Mouse (Mus musculus) ES-Bruce4 (cell line): ENCODE measurements at regions not wholly inside any gene's neighbourhood (a gene's known extent, or its start where the extent isn't known, plus 50 kb on each side); places are given as distances from the start of the nearest gene placed in this dataset.

Experiments used
- H3K27ac ChIP-seq: 2 replicates; pipeline ENCODE4 v1.5.1; 2012; ENCODE audit warnings: low read length, inconsistent platforms; ENCODE audit not compliant: insufficient read depth
- H3K27me3 ChIP-seq: 2 replicates; pipeline ENCODE4 v1.6.1; 2012; ENCODE audit warnings: mild to moderate bottlenecking, low read length, inconsistent platforms; ENCODE audit not compliant: control insufficient read depth, poor library complexity, insufficient read depth, severe bottlenecking
- H3K36me3 ChIP-seq: 2 replicates; pipeline ENCODE4 v1.6.1; 2012; ENCODE audit warnings: inconsistent platforms, mild to moderate bottlenecking, low read length, moderate library complexity; ENCODE audit not compliant: control insufficient read depth, poor library complexity, insufficient read depth, severe bottlenecking
- H3K4me1 ChIP-seq: one replicate; pipeline ENCODE4 v1.8.1; 2011; ENCODE audit warnings: low read length; ENCODE audit not compliant: control insufficient read depth, insufficient read depth
- H3K4me3 ChIP-seq: 2 replicates; pipeline ENCODE4 v1.5.1; 2011; ENCODE audit warnings: low read depth, mild to moderate bottlenecking, low read length
- H3K9ac ChIP-seq: 2 replicates; pipeline ENCODE4 v1.6.1; 2012; ENCODE audit warnings: low read depth, mild to moderate bottlenecking, inconsistent platforms; ENCODE audit not compliant: poor library complexity, severe bottlenecking
- H3K9me3 ChIP-seq: replicated peaks from 2 replicates; pipeline ENCODE4 v1.6.1; 2012; ENCODE audit warnings: mild to moderate bottlenecking, low read length, inconsistent platforms; ENCODE audit not compliant: control insufficient read depth, poor library complexity, insufficient read depth, severe bottlenecking
- CTCF ChIP-seq: IDR thresholded peaks from one replicate; pipeline ENCODE4 v1.8.1; 2011; ENCODE audit warnings: low read depth, low read length
- EP300 ChIP-seq: IDR thresholded peaks from 2 replicates; pipeline ENCODE4 v1.6.1; 2011; ENCODE audit warnings: low read depth, low read length; ENCODE audit not compliant: insufficient read depth
- POLR2A ChIP-seq: IDR thresholded peaks from one replicate; pipeline ENCODE4 v1.8.1; 2011; ENCODE audit warnings: low read length; ENCODE audit not compliant: insufficient read depth

- no peak for TF ChIP-seq EP300
- TF ChIP-seq CTCF = no peak
- TF ChIP-seq POLR2A = no peak
Observed at GRCm38 (mm10) chr11:32126786-32127185, 73.3 kb downstream of the Il9r start.

DNA sequence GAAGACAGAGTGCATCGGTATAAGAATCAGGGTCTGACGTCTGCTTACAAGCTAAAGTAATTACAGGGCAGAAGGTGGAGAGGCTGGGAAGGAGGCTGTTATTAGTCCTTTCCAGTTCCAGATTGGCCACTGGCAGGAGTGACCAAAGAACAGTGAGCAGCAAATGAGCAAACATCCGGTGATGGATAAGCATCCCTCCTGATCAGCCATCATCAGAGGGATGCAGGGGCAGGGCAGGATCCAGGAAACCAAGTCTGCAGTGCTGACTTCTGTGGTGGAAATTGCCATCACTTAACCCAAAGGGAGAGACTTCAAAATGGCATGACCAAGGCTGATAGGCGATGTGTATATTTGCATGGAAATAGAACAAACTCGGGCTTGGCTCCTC is 73.8 kb downstream of the Il9r start:
- H3K27me3 ChIP-seq = no peaks in the 10 kb centered on the region
- TF ChIP-seq CTCF (no peak), EP300 (no peak), POLR2A (no peak)
- H3K9ac ChIP-seq = no peak overlapping the region
- no peaks in the 10 kb centered on the region for H3K36me3 ChIP-seq
- no peaks in the 10 kb centered on the region for H3K4me1 ChIP-seq
- H3K4me3 ChIP-seq = no peak overlapping the region
- H3K9me3 ChIP-seq = no peaks in the 10 kb centered on the region
- H3K27ac ChIP-seq = no peak overlapping the region

More at GRCm38 (mm10) chr11:32126786-32127185, 73.3 kb downstream of the Il9r start:
- no peaks in the 10 kb centered on the region for H3K36me3 ChIP-seq
- no peaks in the 10 kb centered on the region for H3K27me3 ChIP-seq
- H3K27ac ChIP-seq = no peak overlapping the region
- no peak overlapping the region for H3K9ac ChIP-seq
- no peaks in the 10 kb centered on the region for H3K4me1 ChIP-seq
- H3K4me3 ChIP-seq = no peak overlapping the region
- H3K9me3 ChIP-seq = no peaks in the 10 kb centered on the region

DNA sequence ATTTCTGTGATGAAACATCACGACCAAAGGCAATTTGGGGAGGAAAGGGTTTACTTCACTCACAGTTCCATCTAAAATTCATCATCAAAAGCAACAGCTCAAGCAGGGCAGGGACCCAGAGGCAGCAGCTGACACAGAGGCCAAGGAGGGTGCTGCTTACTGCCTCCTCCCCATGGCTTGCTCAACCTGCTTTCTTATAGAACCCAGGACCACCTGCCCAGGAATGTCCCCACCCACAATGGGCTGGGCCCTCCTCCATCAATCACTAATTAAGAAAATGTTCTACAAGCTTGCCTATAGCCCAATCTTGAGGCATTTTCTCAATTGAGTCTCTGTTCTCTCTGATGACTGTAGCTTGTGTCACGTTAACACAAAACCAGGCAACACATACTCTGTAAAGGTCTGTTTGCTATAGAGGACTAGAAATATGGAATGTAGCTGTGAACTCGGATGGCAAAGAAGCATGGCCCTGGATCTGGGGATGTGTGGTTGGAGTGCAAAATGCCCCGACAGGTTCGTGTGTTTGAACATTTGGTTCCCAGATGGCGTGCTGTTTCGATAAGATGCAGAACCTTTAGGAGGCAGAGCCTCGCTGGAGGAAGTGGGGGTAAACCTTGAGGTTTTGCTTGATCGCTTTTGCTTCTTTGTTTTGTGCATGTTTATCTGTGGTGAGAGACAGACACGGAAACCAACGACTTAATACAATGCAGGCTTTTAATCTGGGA is 74.3 kb downstream of the Il9r start:
- no peaks in the 10 kb centered on the region for H3K9me3 ChIP-seq
- no peaks in the 10 kb centered on the region for H3K36me3 ChIP-seq
- H3K4me3 ChIP-seq = no peak overlapping the region
- no peaks in the 10 kb centered on the region for H3K27me3 ChIP-seq
- no peaks in the 10 kb centered on the region for H3K4me1 ChIP-seq
- H3K9ac ChIP-seq = no peak overlapping the region
- TF ChIP-seq POLR2A (no peak), CTCF (no peak), EP300 (no peak)
- no peak overlapping the region for H3K27ac ChIP-seq

GRCm38 (mm10) chr11:32120596-32120995 is 79.5 kb downstream of the Il9r start:
- H3K9ac ChIP-seq = no peak overlapping the region
- H3K4me1 ChIP-seq = no peaks in the 10 kb centered on the region
- no peaks in the 10 kb centered on the region for H3K27me3 ChIP-seq
- no peaks in the 10 kb centered on the region for H3K36me3 ChIP-seq
- H3K4me3 ChIP-seq = no peak overlapping the region
- TF ChIP-seq EP300 (no peak), CTCF (no peak), POLR2A (no peak)
- 0 out of 2 replicates have a peak, but pooled peaks cover 3% of the 10 kb centered on the region for H3K9me3 ChIP-seq
- no peak overlapping the region for H3K27ac ChIP-seq

GRCm38 (mm10) chr11:32118844-32119629 is 81.0 kb downstream of the Il9r start:
- Histone ChIP-seq H3K27me3 (no peaks in the 10 kb centered on the region), H3K4me1 (no peaks in the 10 kb centered on the region), H3K9me3 (peaks cover 15% of the 10 kb centered on the region), H3K27ac (no peak overlapping the region), H3K9ac (no peak overlapping the region), H3K36me3 (no peaks in the 10 kb centered on the region), H3K4me3 (no peak overlapping the region)
- TF ChIP-seq EP300 (no peak), POLR2A (no peak), CTCF (no peak)

- H3K36me3 ChIP-seq = no peaks in the 10 kb centered on the region
- H3K4me3 ChIP-seq = no peak overlapping the region
- H3K9me3 ChIP-seq = peaks cover 17% of the 10 kb centered on the region
- H3K9ac ChIP-seq = no peak overlapping the region
- H3K27ac ChIP-seq = no peak overlapping the region
- TF ChIP-seq CTCF = no peak
- no peak for TF ChIP-seq EP300
- no peak for TF ChIP-seq POLR2A
- H3K4me1 ChIP-seq = no peaks in the 10 kb centered on the region
- H3K27me3 ChIP-seq = no peaks in the 10 kb centered on the region
Observed at GRCm38 (mm10) chr11:32117930-32118329, 82.1 kb downstream of the Il9r start.
